Mouse (Mus musculus) kidney, embryonic 16.5 days (tissue): ENCODE measurements around the gene Vps53. TPM values are rescaled to one million over a fixed set of nuclear protein-coding genes. Genes with fewer than 3 reads are reported as not detected.

Source experiments
- ATAC-seq: fragments of 200-750 bp; cut with Nextera tagmentation; 2 replicates; pipeline ENCODE4 v1.8.0; 2017; ENCODE audit warnings: moderate TSS enrichment; ENCODE audit not compliant: low FRiP score, low TSS enrichment
- H3K27ac ChIP-seq: fragments of 300-500 bp; sonication (generic); 2 replicates; pipeline ENCODE4 v1.5.1; 2014; ENCODE audit warnings: low read length
- H3K27me3 ChIP-seq: fragments of 300-500 bp; sonication (generic); 2 replicates; pipeline ENCODE4 v1.6.1; 2014; ENCODE audit warnings: low read length, control low read depth, mixed read lengths; ENCODE audit not compliant: insufficient read depth
- H3K36me3 ChIP-seq: fragments of 300-500 bp; sonication (generic); 2 replicates; pipeline ENCODE4 v1.6.1; 2014; ENCODE audit warnings: low read length, control low read depth, mixed read lengths; ENCODE audit not compliant: insufficient read depth
- H3K4me1 ChIP-seq: fragments of 300-500 bp; sonication (generic); 2 replicates; pipeline ENCODE4 v1.6.1; 2014; ENCODE audit warnings: low read length, control low read depth, mixed read lengths; ENCODE audit not compliant: insufficient read depth
- H3K4me2 ChIP-seq: fragments of 300-500 bp; sonication (generic); replicated peaks from 2 replicates; pipeline ENCODE4 v1.6.1; 2014; ENCODE audit warnings: low read depth, low read length
- H3K4me3 ChIP-seq: fragments of 300-500 bp; sonication (generic); 2 replicates; pipeline ENCODE4 v1.5.1; 2014; ENCODE audit warnings: mild to moderate bottlenecking, low read length
- H3K9ac ChIP-seq: fragments of 300-500 bp; sonication (generic); replicated peaks from 2 replicates; pipeline ENCODE4 v1.6.1; 2014; ENCODE audit warnings: low read length
- H3K9me3 ChIP-seq: fragments of 300-500 bp; sonication (generic); 2 replicates; pipeline ENCODE4 v1.6.1; 2016; ENCODE audit warnings: low read length, control low read depth
- WGBS: fragments of 180-500 bp; shearing (Covaris S2); extraction: QIAGEN DNeasy Blood & Tissue Kit; methylation state at CpG from one replicate; pipeline ENCODE4 v1.1.7; 2014; 5-methylcytosine and 5-hydroxymethylcytosine counted together
- polyA plus RNA-seq: library from polyadenylated mRNA; unstranded; fragments of >200 nt; fragmentation: Nextera tagmentation; extraction: Ambion mirVana; gene quantifications from 2 replicates; pipeline ENCODE4 v1.2.1, GENCODE M21; 2015

The Vps53 gene
- polyA plus RNA-seq, 1 experiment from 2014 or later = 46.9 TPM

- no peaks in the 10 kb centered on the region for H3K27me3 ChIP-seq
- ATAC-seq = no peak
- WGBS = 80% methylated on average over 6 of the region's 6 CpGs
- H3K9ac ChIP-seq = no peak overlapping the region
- no peaks in the 10 kb centered on the region for H3K9me3 ChIP-seq
- no peak overlapping the region for H3K4me3 ChIP-seq
- H3K27ac ChIP-seq = no peak overlapping the region
- no peaks in the 10 kb centered on the region for H3K36me3 ChIP-seq
- no peak overlapping the region for H3K4me2 ChIP-seq
- peaks cover 14% of the 10 kb centered on the region; the same call in 1 of the 2 replicates for H3K4me1 ChIP-seq
Measured at GRCm38 (mm10) chr11:76044468-76044867, 135.0 kb downstream of the Vps53 start.

DNA sequence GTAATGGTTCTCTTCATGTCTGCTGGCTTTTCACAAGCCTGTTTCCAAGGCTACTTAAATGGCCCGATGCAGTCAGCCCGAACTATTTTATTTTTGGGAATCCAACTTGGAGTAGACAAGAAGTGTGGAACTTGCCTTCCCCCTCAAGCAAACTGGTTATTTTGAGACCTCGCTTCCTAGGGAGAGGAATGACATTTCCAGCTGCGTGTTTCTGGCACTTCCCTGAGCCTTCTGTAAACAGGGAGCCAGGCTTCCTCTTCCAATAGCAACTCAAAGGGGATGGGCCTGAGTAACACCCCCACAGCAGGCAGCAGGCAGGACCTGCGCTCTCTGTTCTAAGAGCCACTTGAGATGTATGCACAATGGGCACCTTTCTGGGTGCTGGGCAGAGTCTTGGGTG, 136.6 kb downstream of the Vps53 start:
- no peaks in the 10 kb centered on the region for H3K36me3 ChIP-seq
- no peak overlapping the region for H3K27ac ChIP-seq
- no peaks in the 10 kb centered on the region for H3K9me3 ChIP-seq
- no peak overlapping the region for H3K9ac ChIP-seq
- H3K27me3 ChIP-seq = no peaks in the 10 kb centered on the region
- WGBS = 42% methylated on average over 5 of the region's 5 CpGs
- peak; percentile 61; the same call in 1 of the 2 replicates for ATAC-seq
- no peak overlapping the region for H3K4me2 ChIP-seq
- no peak overlapping the region for H3K4me3 ChIP-seq
- H3K4me1 ChIP-seq = peaks cover 14% of the 10 kb centered on the region; the same call in 1 of the 2 replicates

GRCm38 (mm10) chr11:76042041-76042638, 137.3 kb downstream of the Vps53 start:
- 66% methylated on average over 10 of the region's 10 CpGs for WGBS
- Histone ChIP-seq H3K4me2 (no peak overlapping the region), H3K36me3 (no peaks in the 10 kb centered on the region), H3K9me3 (no peaks in the 10 kb centered on the region), H3K4me1 (peaks cover 14% of the 10 kb centered on the region; the same call in 1 of the 2 replicates), H3K27ac (no peak overlapping the region), H3K9ac (no peak overlapping the region), H3K4me3 (no peak overlapping the region), H3K27me3 (no peaks in the 10 kb centered on the region)
- no peak for ATAC-seq

DNA sequence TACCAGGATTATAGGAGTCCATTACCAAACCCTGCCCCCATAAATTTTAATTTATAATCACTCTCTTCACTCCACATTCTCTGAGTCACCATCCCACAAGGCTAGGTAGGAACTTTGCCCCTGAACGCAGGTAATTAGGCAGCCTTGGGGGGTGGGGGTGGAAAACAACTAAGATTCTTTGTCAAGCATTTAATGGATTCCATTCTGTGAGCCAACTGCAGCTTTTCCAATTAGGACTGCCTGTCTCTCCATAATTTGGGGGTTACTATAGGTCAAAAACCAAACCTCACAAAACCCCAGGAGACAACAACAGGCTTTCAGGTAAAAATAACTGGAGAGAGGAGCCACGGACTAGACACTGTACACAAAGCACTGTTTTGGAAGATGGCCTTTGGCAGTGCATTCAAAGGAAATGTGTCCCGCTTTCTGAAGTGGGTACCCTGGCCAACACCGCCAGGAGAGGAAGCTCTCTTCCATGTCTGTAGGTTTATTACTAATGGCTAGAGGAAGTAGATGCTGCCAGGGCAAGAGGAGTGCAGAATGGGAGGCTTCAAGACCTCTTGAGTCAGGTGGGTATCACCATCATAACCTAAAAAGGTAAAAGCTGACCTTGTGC, 138.6 kb downstream of the Vps53 start:
- H3K4me1 ChIP-seq = peaks cover 14% of the 10 kb centered on the region; the same call in 1 of the 2 replicates
- no peak overlapping the region for H3K4me2 ChIP-seq
- H3K9ac ChIP-seq = no peak overlapping the region
- H3K4me3 ChIP-seq = no peak overlapping the region
- H3K9me3 ChIP-seq = no peaks in the 10 kb centered on the region
- 81% methylated on average over 4 of the region's 4 CpGs for WGBS
- ATAC-seq = no peak
- H3K36me3 ChIP-seq = no peaks in the 10 kb centered on the region
- H3K27ac ChIP-seq = no peak overlapping the region
- no peaks in the 10 kb centered on the region for H3K27me3 ChIP-seq

GRCm38 (mm10) chr11:76040106-76040505, 139.3 kb downstream of the Vps53 start:
- Histone ChIP-seq H3K27me3 (no peaks in the 10 kb centered on the region), H3K4me1 (peaks cover 14% of the 10 kb centered on the region; the same call in 1 of the 2 replicates), H3K27ac (no peak overlapping the region), H3K9me3 (no peaks in the 10 kb centered on the region), H3K4me3 (no peak overlapping the region), H3K36me3 (no peaks in the 10 kb centered on the region), H3K4me2 (no peak overlapping the region), H3K9ac (no peak overlapping the region)
- 85% methylated on average over 8 of the region's 8 CpGs for WGBS
- no peak for ATAC-seq

DNA sequence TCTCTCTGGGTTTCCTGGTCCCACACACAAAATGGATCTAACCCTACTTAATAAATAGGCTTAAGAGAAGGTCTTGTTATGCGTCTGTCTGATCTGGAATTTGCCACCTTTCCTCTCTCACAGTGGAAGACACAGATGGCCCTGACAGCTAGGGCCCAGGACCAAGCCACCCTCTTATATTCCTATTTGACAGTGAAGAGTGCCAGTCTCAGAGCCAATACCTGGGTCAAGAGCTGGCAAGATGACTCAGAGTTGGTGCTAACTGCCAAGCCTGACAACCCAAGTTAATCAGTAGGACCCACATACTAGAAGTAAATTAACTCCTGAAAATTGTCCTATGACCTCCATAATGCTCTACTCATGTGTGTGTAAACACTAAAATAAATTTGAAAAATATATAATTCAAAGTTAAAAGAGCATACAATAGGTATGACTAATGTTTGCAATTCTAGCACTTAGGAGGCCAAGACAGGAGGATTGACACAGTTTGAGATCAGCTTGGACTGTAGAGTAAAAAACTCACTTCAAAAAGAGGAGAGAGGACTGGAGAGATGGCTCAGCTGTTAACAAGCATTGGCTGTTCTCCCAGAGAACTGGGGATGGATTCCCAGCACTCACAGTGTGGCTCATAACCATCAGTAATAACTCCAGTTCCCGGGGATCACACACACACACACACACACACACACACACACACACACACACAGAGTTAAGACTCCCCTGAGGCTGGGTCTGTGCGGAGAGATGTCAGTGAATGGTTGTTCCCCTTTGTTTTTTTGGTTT, 140.0 kb downstream of the Vps53 start:
- no peak for ATAC-seq
- H3K9me3 ChIP-seq = no peaks in the 10 kb centered on the region
- WGBS = 90% methylated on average over 3 of the region's 3 CpGs

GRCm38 (mm10) chr11:76037581-76038294, 141.7 kb downstream of the Vps53 start:
- peaks cover 10% of the 10 kb centered on the region; the same call in 1 of the 2 replicates for H3K4me1 ChIP-seq
- no peak for ATAC-seq
- no peaks in the 10 kb centered on the region for H3K36me3 ChIP-seq
- no peaks in the 10 kb centered on the region for H3K9me3 ChIP-seq
- H3K27me3 ChIP-seq = no peaks in the 10 kb centered on the region
- 45% methylated on average over 6 of the region's 6 CpGs for WGBS
- H3K9ac ChIP-seq = no peak overlapping the region
- H3K27ac ChIP-seq = no peak overlapping the region
- H3K4me3 ChIP-seq = no peak overlapping the region
- H3K4me2 ChIP-seq = no peak overlapping the region

More for the DNA sequence above, 140.0 kb downstream of the Vps53 start:
- Histone ChIP-seq H3K9ac (no peak overlapping the region), H3K4me2 (no peak overlapping the region), H3K4me3 (no peak overlapping the region), H3K27me3 (no peaks in the 10 kb centered on the region), H3K4me1 (peaks cover 14% of the 10 kb centered on the region; the same call in 1 of the 2 replicates), H3K27ac (no peak overlapping the region), H3K36me3 (no peaks in the 10 kb centered on the region)

DNA sequence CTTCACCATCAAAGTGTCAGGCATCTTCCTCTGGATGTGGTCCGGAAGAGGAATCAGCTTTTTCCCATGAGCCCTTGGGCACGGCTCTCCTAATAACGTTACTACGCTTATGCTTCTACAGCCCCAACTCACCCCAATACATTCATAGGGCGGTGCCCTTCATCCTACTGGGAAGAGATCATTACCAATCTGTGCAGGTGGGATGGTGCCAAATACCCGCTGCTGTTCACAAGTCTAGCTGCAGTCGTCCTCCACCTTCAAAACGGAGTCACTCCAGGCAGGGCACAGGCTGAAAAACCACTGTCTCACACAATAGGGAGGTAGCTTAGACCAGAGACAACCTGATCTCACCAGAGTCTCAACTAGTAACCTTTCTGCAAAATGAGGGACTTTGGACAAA, 144.3 kb downstream of the Vps53 start:
- no peak overlapping the region for H3K4me3 ChIP-seq
- H3K27ac ChIP-seq = no peak overlapping the region
- no peak for ATAC-seq
- H3K4me2 ChIP-seq = no peak overlapping the region
- no peaks in the 10 kb centered on the region for H3K4me1 ChIP-seq
- H3K27me3 ChIP-seq = no peaks in the 10 kb centered on the region
- WGBS = 65% methylated on average over 8 of the region's 8 CpGs
- H3K9me3 ChIP-seq = no peaks in the 10 kb centered on the region
- H3K36me3 ChIP-seq = no peaks in the 10 kb centered on the region
- no peak overlapping the region for H3K9ac ChIP-seq

GRCm38 (mm10) chr11:76033836-76034235, 145.6 kb downstream of the Vps53 start:
- ATAC-seq = no peak
- Histone ChIP-seq H3K4me2 (no peak overlapping the region), H3K4me1 (peaks cover 7% of the 10 kb centered on the region; the same call in 1 of the 2 replicates), H3K4me3 (no peak overlapping the region), H3K9ac (no peak overlapping the region), H3K27ac (no peak overlapping the region), H3K9me3 (no peaks in the 10 kb centered on the region), H3K27me3 (no peaks in the 10 kb centered on the region), H3K36me3 (no peaks in the 10 kb centered on the region)
- WGBS = 75% methylated on average over 4 of the region's 4 CpGs
